Mouse (Mus musculus) ovary, postnatal 36 days (tissue): ENCODE data around the gene Ppa2.

ENCODE experiments used
- DNase-seq: peaks from one replicate; pipeline ENCODE4 v3.0.0; 2022; ENCODE audit warnings: low spot score, mixed read lengths

Ppa2 gene

GRCm38 (mm10) chr3:133331184-133331866 lies 21.4 kb downstream of the Ppa2 start:
- no peak for DNase-seq

GRCm38 (mm10) chr3:133332280-133332679 lies 22.4 kb downstream of the Ppa2 start:
- no peak for DNase-seq

- no peak for DNase-seq
These were observed 23.6 kb downstream of the Ppa2 start for GRCm38 (mm10) chr3:133333267-133334170.

- DNase-seq, result no peak
These were observed 24.8 kb downstream of the Ppa2 start for GRCm38 (mm10) chr3:133334691-133335090.

GRCm38 (mm10) chr3:133335166-133335565 lies 25.3 kb downstream of the Ppa2 start:
- no peak for DNase-seq

GRCm38 (mm10) chr3:133336400-133336799 lies 26.5 kb downstream of the Ppa2 start:
- DNase-seq, result no peak

GRCm38 (mm10) chr3:133338851-133339356 lies 29.0 kb downstream of the Ppa2 start:
- no peak for DNase-seq

- DNase-seq, result no peak
These were observed 29.5 kb downstream of the Ppa2 start for GRCm38 (mm10) chr3:133339411-133339823.

GRCm38 (mm10) chr3:133341106-133341505 lies 31.2 kb downstream of the Ppa2 start:
- DNase-seq, result no peak

GRCm38 (mm10) chr3:133347535-133347934 lies 37.6 kb downstream of the Ppa2 start:
- DNase-seq, result no peak

GRCm38 (mm10) chr3:133348847-133349246 lies 38.9 kb downstream of the Ppa2 start:
- no peak for DNase-seq

GRCm38 (mm10) chr3:133357426-133357974 lies 47.6 kb downstream of the Ppa2 start:
- no peak for DNase-seq

GRCm38 (mm10) chr3:133357977-133358376 lies 48.1 kb downstream of the Ppa2 start:
- no peak for DNase-seq

- no peak for DNase-seq
These were observed 51.5 kb downstream of the Ppa2 start for GRCm38 (mm10) chr3:133361406-133361805.

GRCm38 (mm10) chr3:133364138-133364537 lies 54.2 kb downstream of the Ppa2 start:
- no peak for DNase-seq

- DNase-seq, result no peak
These were observed 56.2 kb downstream of the Ppa2 start for GRCm38 (mm10) chr3:133366096-133366495.

- DNase-seq, result no peak
These were observed 68.3 kb downstream of the Ppa2 start for GRCm38 (mm10) chr3:133378174-133378573.

GRCm38 (mm10) chr3:133379997-133380396 lies 70.1 kb downstream of the Ppa2 start:
- DNase-seq, result no peak

- DNase-seq, result no peak
These were observed 71.6 kb downstream of the Ppa2 start for GRCm38 (mm10) chr3:133381519-133381918.

- DNase-seq, result no peak
These were observed 72.2 kb downstream of the Ppa2 start for GRCm38 (mm10) chr3:133382147-133382546.

GRCm38 (mm10) chr3:133384164-133384708 lies 74.3 kb downstream of the Ppa2 start:
- DNase-seq, result no peak

GRCm38 (mm10) chr3:133387283-133387682 lies 77.4 kb downstream of the Ppa2 start:
- no peak for DNase-seq
